14 mouse cellular contexts compared by ENCODE assay signal in the genomic region with DNA sequence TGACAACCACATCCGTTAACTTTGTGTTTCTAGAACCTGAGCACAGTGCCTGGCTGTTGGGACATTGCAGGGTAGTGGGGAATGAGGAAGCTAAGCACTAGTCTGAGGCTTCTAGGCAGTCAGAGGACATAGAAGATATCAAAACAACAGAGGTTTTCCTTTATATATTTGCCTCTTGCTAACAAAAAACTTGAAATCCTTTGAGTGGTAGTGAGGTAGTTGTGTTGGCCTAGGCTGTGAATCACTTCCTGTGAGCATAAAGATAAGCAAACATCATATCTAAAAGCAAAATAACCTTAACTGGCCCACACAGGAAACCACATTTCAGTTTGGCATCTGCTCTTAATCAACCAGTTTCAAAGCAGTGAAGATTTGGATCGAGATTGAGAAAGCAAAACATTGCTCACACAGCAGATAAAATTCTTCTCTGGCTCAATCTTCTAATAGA. TPM values are rescaled to one million over a fixed set of nuclear protein-coding genes. Genes with fewer than 3 reads are reported as not detected.
DNase-seq lines count a peak whose midpoint lies in the region; ATAC-seq lines count a peak whose summit lies in the region.
"Had no signal": no experiment of that assay in that cellular context is flagged by ENCODE, and none has a peak within 500 bp of the region (broad histone marks: within the 10 kb centered on the region; RNA-seq: fewer than 3 reads in every experiment).

No protein-coding gene starts in this region.

- 0 out of 2 replicates have a peak overlapping the region, but pooled peaks have one; percentile 46 for H3K27ac ChIP-seq in heart, embryonic 11.5 days (ENCODE audit: low read depth, low read length)
- no peak overlapping the region for H3K27ac ChIP-seq in hindbrain, embryonic 10.5 days
- H3K27ac ChIP-seq: hindbrain, postnatal 0 days; midbrain, embryonic 10.5 days had no signal

- no peaks in the 10 kb centered on the region for H3K36me3 ChIP-seq in heart, embryonic 11.5 days (ENCODE audit: control insufficient read depth, insufficient read depth, low read length)
- peaks cover 2% of the 10 kb centered on the region; the same call in 1 of the 2 replicates for H3K36me3 ChIP-seq in splenic B cell, adult 2 months (ENCODE audit: control insufficient read depth, insufficient read depth, low read length, poor library complexity, severe bottlenecking)
- no peaks in the 10 kb centered on the region for H3K36me3 ChIP-seq in hindbrain, embryonic 10.5 days
- H3K36me3 ChIP-seq: midbrain, embryonic 10.5 days had no signal

- H3K9me3 ChIP-seq in heart, embryonic 11.5 days (replicated peaks; ENCODE audit: control insufficient read depth, low read length): no peaks in the 10 kb centered on the region
- no peaks in the 10 kb centered on the region for H3K9me3 ChIP-seq in hindbrain, embryonic 10.5 days

- no peak overlapping the region for H3K4me2 ChIP-seq in heart, embryonic 11.5 days

- H3K27me3 ChIP-seq in heart, embryonic 11.5 days (ENCODE audit: control insufficient read depth, insufficient read depth, low read length): no peaks in the 10 kb centered on the region
- no peaks in the 10 kb centered on the region for H3K27me3 ChIP-seq in splenic B cell, adult 2 months (ENCODE audit: control insufficient read depth, insufficient read depth, low read length, poor library complexity, severe bottlenecking)
- H3K27me3 ChIP-seq in hindbrain, embryonic 10.5 days (ENCODE audit: insufficient read depth, poor library complexity, severe bottlenecking): no peaks in the 10 kb centered on the region

- peak; percentile 46; the same call in 1 of the 2 replicates for ATAC-seq in heart, embryonic 11.5 days (replicated peaks; ENCODE audit: insufficient number of reproducible peaks, low FRiP score, low TSS enrichment)
- ATAC-seq in inflammation-experienced regulatory T-cells, adult 6 months: peak; percentile 63
- ATAC-seq: forebrain, postnatal 0 days; hindbrain, postnatal 0 days had no signal

- no peaks in the 10 kb centered on the region for H3K4me1 ChIP-seq in heart, embryonic 11.5 days (ENCODE audit: control insufficient read depth, insufficient read depth, low read length)
- H3K4me1 ChIP-seq in hindbrain, embryonic 10.5 days (replicated peaks): no peaks in the 10 kb centered on the region
- H3K4me1 ChIP-seq: midbrain, embryonic 10.5 days had no signal

- H3K4me3 ChIP-seq in heart, embryonic 11.5 days (ENCODE audit: low read depth, low read length): no peak overlapping the region
- H3K4me3 ChIP-seq in hindbrain, embryonic 10.5 days: no peak overlapping the region
- H3K4me3 ChIP-seq: midbrain, embryonic 10.5 days had no signal

- DNase-seq in heart, adult 8-10 months (ENCODE audit: low spot score): no peak
- peak; percentile 9 for DNase-seq in spleen, adult 12 weeks (ENCODE audit: low spot score)
- DNase-seq in spleen, postnatal 14 days (ENCODE audit: low spot score in 2 of 2): no peak
- peak; percentile 61 for DNase-seq in splenic B cell, adult 2 months (ENCODE audit: low read depth, low spot score)
- DNase-seq in adipocyte (ENCODE audit: low spot score): no peak
- no peak for DNase-seq in hindbrain, embryonic 10.5 days (ENCODE audit: low spot score)
- DNase-seq: cerebellum, postnatal 10 days; forebrain, postnatal 0 days had no signal

- 34% methylated on average over 2 of the region's 2 CpGs for WGBS in heart, embryonic 11.5 days (ENCODE audit: insufficient replicate concordance)
- WGBS in hindbrain, embryonic 10.5 days: 64% methylated on average over 2 of the region's 2 CpGs

- no peak overlapping the region for H3K9ac ChIP-seq in heart, embryonic 11.5 days (ENCODE audit: low read depth, low read length)
- H3K9ac ChIP-seq: forebrain, postnatal 0 days had no signal

RNA-seq across cellular contexts. Expression of gene Cd53, which starts 1.5 kb away (rescaled TPM):
- 2.9 and 3.1 TPM in 2 replicates for polyA plus RNA-seq in heart, embryonic 11.5 days (2014; fragmentation: Nextera tagmentation; extraction: Ambion mirVana)
- 1 to 10 TPM; 2.7 to 6.5 (median 3.6) TPM for total RNA-seq in heart, adult 8-10 months (2022)
- polyA plus RNA-seq in inflammation-experienced regulatory T-cells, adult 6 months (2017; shearing (Covaris generic)): 1,000 to 10,000 TPM; 1,117 to 1,392 (median 1,238) TPM
- 2.4 and 3.7 TPM in 2 replicates for polyA plus RNA-seq in hindbrain, embryonic 10.5 days (2016; fragmentation: Nextera tagmentation; extraction: Ambion mirVana)

RNA-seq across cellular contexts. Expression of gene Olfr266, which starts 37.6 kb away (rescaled TPM):
- polyA plus RNA-seq in heart, embryonic 11.5 days (2014; fragmentation: Nextera tagmentation; extraction: Ambion mirVana): not detected in 2 replicates
- not detected for total RNA-seq in heart, adult 8-10 months (2022)
- not detected for polyA plus RNA-seq in inflammation-experienced regulatory T-cells, adult 6 months (2017; shearing (Covaris generic))
- not detected in 2 replicates for polyA plus RNA-seq in hindbrain, embryonic 10.5 days (2016; fragmentation: Nextera tagmentation; extraction: Ambion mirVana)
- total RNA-seq: adrenal gland, postnatal 4 days; forebrain, postnatal 0 days; hindbrain, postnatal 0 days; left cerebral cortex, postnatal 10 days had no signal
- polyA plus RNA-seq: forebrain, postnatal 0 days; hindbrain, postnatal 0 days; midbrain, embryonic 10.5 days had no signal

Comparison
In these comparisons a context has a peak if more than half of its experiments do, and no peak if none do; other contexts are left out.
1. DNase-seq: peak in spleen, adult 12 weeks (single experiment) and splenic B cell, adult 2 months (single experiment); none in heart, adult 8-10 months (single experiment), spleen, postnatal 14 days (0 of 2), adipocyte (single experiment) and hindbrain, embryonic 10.5 days (single experiment).
2. RNA of gene Cd53, which starts 1.5 kb away (polyA plus RNA-seq): 1,117 to 1,392 TPM in inflammation-experienced regulatory T-cells, adult 6 months; 2.4 to 3.7 TPM in hindbrain, embryonic 10.5 days and 2.9 to 3.1 TPM in heart, embryonic 11.5 days; every median in the first group is over 100 times any median in the second.